Mouse (Mus musculus) hindbrain, embryonic 14.5 days (tissue): ENCODE measurements around the gene Dydc2. TPM values are rescaled to one million over a fixed set of nuclear protein-coding genes. Genes with fewer than 3 reads are reported as not detected.
A peak's percentile ranks its signal among the peaks of the same experiment; 100 is the strongest.

Experiments
- ATAC-seq: fragments of 200-750 bp; cut with Nextera tagmentation; 2 replicates; pipeline ENCODE4 v1.8.0; 2017; ENCODE audit warnings: moderate number of reproducible peaks, mild to moderate bottlenecking, moderate TSS enrichment, moderate library complexity; ENCODE audit not compliant: low FRiP score
- DNase-seq: peaks from one replicate; pipeline ENCODE4 v3.0.0-alpha.2; 2015; ENCODE audit warnings: low spot score
- H3K27ac ChIP-seq: fragments of 300-500 bp; sonication (generic); 2 replicates; pipeline ENCODE4 v1.5.1; 2014; ENCODE audit warnings: mild to moderate bottlenecking, moderate library complexity
- H3K27me3 ChIP-seq: fragments of 300-500 bp; sonication (generic); 2 replicates; pipeline ENCODE4 v1.6.1; 2014; ENCODE audit warnings: mild to moderate bottlenecking, low read length, mixed read lengths; ENCODE audit not compliant: control insufficient read depth, insufficient read depth
- H3K36me3 ChIP-seq: fragments of 300-500 bp; sonication (generic); replicated peaks from 2 replicates; pipeline ENCODE4 v1.6.1; 2014; ENCODE audit not compliant: control insufficient read depth, insufficient read depth
- H3K4me1 ChIP-seq: fragments of 300-500 bp; sonication (generic); replicated peaks from 2 replicates; pipeline ENCODE4 v1.6.1; 2014; ENCODE audit warnings: antibody characterized with exemption, low read length, mixed read lengths; ENCODE audit not compliant: control insufficient read depth, insufficient read depth
- H3K4me2 ChIP-seq: fragments of 300-500 bp; sonication (generic); replicated peaks from 2 replicates; pipeline ENCODE4 v1.6.1; 2014; ENCODE audit warnings: mild to moderate bottlenecking, moderate library complexity
- H3K4me3 ChIP-seq: fragments of 300-500 bp; sonication (generic); replicated peaks from 2 replicates; pipeline ENCODE4 v1.5.1; 2014; ENCODE audit warnings: mild to moderate bottlenecking, low read length
- H3K9ac ChIP-seq: fragments of 300-500 bp; sonication (generic); 2 replicates; pipeline ENCODE4 v1.6.1; 2014
- H3K9me3 ChIP-seq: fragments of 300-500 bp; sonication (generic); 2 replicates; pipeline ENCODE4 v1.6.1; 2016; ENCODE audit warnings: low read length; ENCODE audit not compliant: control insufficient read depth
- WGBS: fragments of 180-500 bp; shearing (Covaris S2); extraction: QIAGEN DNeasy Blood & Tissue Kit; methylation state at CpG from one replicate; pipeline ENCODE4 v1.1.7; 2014; 5-methylcytosine and 5-hydroxymethylcytosine counted together
- polyA plus RNA-seq: library from polyadenylated mRNA; unstranded; fragments of >200 nt; fragmentation: Nextera tagmentation; extraction: Ambion mirVana; gene quantifications from 2 replicates; pipeline ENCODE4 v1.2.1, GENCODE M21; 2014

Dydc2 gene
- polyA plus RNA-seq, 1 experiment from 2014 or later, result 1.6 TPM

GRCm38 (mm10) chr14:41025594-41026284 lies 43.3 kb downstream of the Dydc2 start:
- Histone ChIP-seq H3K4me2 (no peak overlapping the region), H3K9me3 (no peaks in the 10 kb centered on the region), H3K4me3 (no peak overlapping the region), H3K4me1 (no peaks in the 10 kb centered on the region), H3K27ac (no peak overlapping the region), H3K36me3 (no peaks in the 10 kb centered on the region), H3K9ac (no peak overlapping the region), H3K27me3 (no peaks in the 10 kb centered on the region)
- WGBS, result 86% methylated on average over 7 of the region's 7 CpGs
- ATAC-seq (no peak), DNase-seq (no peak)

GRCm38 (mm10) chr14:41025087-41025486 lies 43.9 kb downstream of the Dydc2 start:
- no peak for ATAC-seq
- Histone ChIP-seq H3K36me3 (no peaks in the 10 kb centered on the region), H3K27me3 (no peaks in the 10 kb centered on the region), H3K9ac (no peak overlapping the region), H3K9me3 (no peaks in the 10 kb centered on the region), H3K27ac (no peak overlapping the region), H3K4me2 (no peak overlapping the region), H3K4me1 (no peaks in the 10 kb centered on the region), H3K4me3 (no peak overlapping the region)
- DNase-seq, result no peak
- 90% methylated on average over 2 of the region's 2 CpGs for WGBS

GRCm38 (mm10) chr14:41021246-41021645 lies 47.8 kb downstream of the Dydc2 start:
- Histone ChIP-seq H3K4me1 (no peaks in the 10 kb centered on the region), H3K27ac (no peak overlapping the region), H3K9ac (no peak overlapping the region), H3K27me3 (no peaks in the 10 kb centered on the region), H3K4me3 (no peak overlapping the region), H3K9me3 (no peaks in the 10 kb centered on the region), H3K36me3 (no peaks in the 10 kb centered on the region), H3K4me2 (no peak overlapping the region)
- ATAC-seq, result no peak
- DNase-seq, result no peak
- WGBS, result 89% methylated on average over 3 of the region's 3 CpGs

- Histone ChIP-seq H3K9ac (no peak overlapping the region), H3K4me3 (no peak overlapping the region), H3K4me1 (peaks cover 4% of the 10 kb centered on the region; the same call in 1 of the 2 replicates), H3K27ac (no peak overlapping the region), H3K27me3 (no peaks in the 10 kb centered on the region), H3K4me2 (no peak overlapping the region), H3K36me3 (no peaks in the 10 kb centered on the region), H3K9me3 (no peaks in the 10 kb centered on the region)
- ATAC-seq, result no peak
- DNase-seq, result no peak
- 84% methylated on average over 5 of the region's 5 CpGs for WGBS
Observed at GRCm38 (mm10) chr14:41017460-41017859, 51.5 kb downstream of the Dydc2 start.

- no peaks in the 10 kb centered on the region for H3K27me3 ChIP-seq
- ATAC-seq (no peak), DNase-seq (no peak)
- H3K4me2 ChIP-seq, result no peak overlapping the region
- H3K4me3 ChIP-seq, result no peak overlapping the region
- H3K9me3 ChIP-seq, result no peaks in the 10 kb centered on the region
- WGBS, result 85% methylated on average over 5 of the region's 5 CpGs
- H3K36me3 ChIP-seq, result no peaks in the 10 kb centered on the region
- H3K4me1 ChIP-seq, result peaks cover 4% of the 10 kb centered on the region; the same call in 1 of the 2 replicates
- H3K9ac ChIP-seq, result no peak overlapping the region
- no peak overlapping the region for H3K27ac ChIP-seq
Observed at GRCm38 (mm10) chr14:41014701-41015240, 54.2 kb downstream of the Dydc2 start.

- Histone ChIP-seq H3K9ac (peak within 1 kb of the TSS; percentile 86), H3K36me3 (no peaks in the 10 kb centered on the region), H3K27ac (peak within 1 kb of the TSS; percentile 86), H3K4me3 (peak within 1 kb of the TSS; percentile 62), H3K4me1 (peaks cover 4% of the 10 kb centered on the region; the same call in 1 of the 2 replicates), H3K9me3 (no peaks in the 10 kb centered on the region), H3K27me3 (no peaks in the 10 kb centered on the region), H3K4me2 (peak within 1 kb of the TSS; percentile 72)
- ATAC-seq, result peak; percentile 99
- DNase-seq, result peak; percentile 94
- WGBS, result 4% methylated on average over 32 of the region's 32 CpGs
Observed at GRCm38 (mm10) chr14:41013630-41014613, 55.1 kb downstream of the Dydc2 start, which contains the start of gene Fam213a. Gene Fam213a (minus strand): TSS chr14:41013788.

- ATAC-seq (no peak), DNase-seq (no peak)
- 18% methylated on average over 9 of the region's 9 CpGs for WGBS
Observed at GRCm38 (mm10) chr14:41013143-41013542, 55.9 kb downstream of the Dydc2 start.

GRCm38 (mm10) chr14:41011916-41012315 lies 57.1 kb downstream of the Dydc2 start:
- DNase-seq (no peak), ATAC-seq (no peak)
- Histone ChIP-seq H3K36me3 (no peaks in the 10 kb centered on the region), H3K9me3 (no peaks in the 10 kb centered on the region), H3K4me3 (no peak overlapping the region), H3K9ac (no peak overlapping the region), H3K27me3 (no peaks in the 10 kb centered on the region), H3K4me2 (no peak overlapping the region), H3K27ac (no peak overlapping the region), H3K4me1 (peaks cover 4% of the 10 kb centered on the region; the same call in 1 of the 2 replicates)
- WGBS, result 92% methylated on average over 3 of the region's 3 CpGs

More at GRCm38 (mm10) chr14:41013143-41013542, 55.9 kb downstream of the Dydc2 start:
- Histone ChIP-seq H3K4me1 (peaks cover 4% of the 10 kb centered on the region; the same call in 1 of the 2 replicates), H3K4me3 (peak overlapping the region; percentile 62), H3K4me2 (peak overlapping the region; percentile 72), H3K9ac (peak overlapping the region; percentile 86), H3K36me3 (no peaks in the 10 kb centered on the region), H3K9me3 (no peaks in the 10 kb centered on the region), H3K27me3 (no peaks in the 10 kb centered on the region), H3K27ac (peak overlapping the region; percentile 86)

GRCm38 (mm10) chr14:41008138-41008537 lies 60.9 kb downstream of the Dydc2 start:
- no peak overlapping the region for H3K4me3 ChIP-seq
- H3K27ac ChIP-seq, result no peak overlapping the region
- DNase-seq (no peak), ATAC-seq (peak; percentile 36; the same call in 1 of the 2 replicates)
- H3K4me1 ChIP-seq, result peaks cover 16% of the 10 kb centered on the region
- H3K36me3 ChIP-seq, result no peaks in the 10 kb centered on the region
- H3K27me3 ChIP-seq, result no peaks in the 10 kb centered on the region
- H3K9ac ChIP-seq, result no peak overlapping the region
- no peak overlapping the region for H3K4me2 ChIP-seq
- no peaks in the 10 kb centered on the region for H3K9me3 ChIP-seq
- 69% methylated on average over 2 of the region's 2 CpGs for WGBS
